Mouse (Mus musculus): ENCODE results near the gene Pex13. TPM values are rescaled to one million over a fixed set of nuclear protein-coding genes. Genes with fewer than 3 reads are reported as not detected.
"Not testable (repeated sequence)": the region's sequence is repeated elsewhere in the genome, so short reads cannot be mapped to it uniquely, and the experiment has no call there.

Gene Pex13
- polyA plus RNA-seq, 1 experiment, result 17.6 TPM

GRCm38 (mm10) chr11:23634573-23634972 is 31.2 kb downstream of the Pex13 start:
- DNase-seq (ENCODE audit: low read depth), result no peak

GRCm38 (mm10) chr11:23633879-23634215 is 31.9 kb downstream of the Pex13 start:
- TF ChIP-seq POLR2A (IDR thresholded peaks at IDR 0.05; ENCODE audit: borderline replicate concordance, extremely low read depth, insufficient read depth, insufficient read length, poor library complexity, severe bottlenecking) (no peak), CTCF (IDR thresholded peaks at IDR 0.05; ENCODE audit: borderline replicate concordance, extremely low read depth, insufficient read depth, insufficient read length) (no peak)
- DNase-seq (ENCODE audit: low read depth), result no peak

More at GRCm38 (mm10) chr11:23634573-23634972, 31.2 kb downstream of the Pex13 start:
- TF ChIP-seq CTCF (IDR thresholded peaks at IDR 0.05; ENCODE audit: borderline replicate concordance, extremely low read depth, insufficient read depth, insufficient read length), result no peak
- TF ChIP-seq POLR2A (IDR thresholded peaks at IDR 0.05; ENCODE audit: borderline replicate concordance, extremely low read depth, insufficient read depth, insufficient read length, poor library complexity, severe bottlenecking), result no peak

GRCm38 (mm10) chr11:23632945-23633878 is 32.5 kb downstream of the Pex13 start, which contains the start of gene 0610010F05Rik:
0610010F05Rik (minus strand) TSS chr11:23633639.
- TF ChIP-seq POLR2A (IDR thresholded peaks at IDR 0.05; ENCODE audit: borderline replicate concordance, extremely low read depth, insufficient read depth, insufficient read length, poor library complexity, severe bottlenecking), result peak; percentile 100
- no peak for TF ChIP-seq CTCF (IDR thresholded peaks at IDR 0.05; ENCODE audit: borderline replicate concordance, extremely low read depth, insufficient read depth, insufficient read length)

GRCm38 (mm10) chr11:23630664-23631063 is 35.1 kb downstream of the Pex13 start:
- TF ChIP-seq POLR2A (IDR thresholded peaks at IDR 0.05; ENCODE audit: borderline replicate concordance, extremely low read depth, insufficient read depth, insufficient read length, poor library complexity, severe bottlenecking) (no peak), CTCF (IDR thresholded peaks at IDR 0.05; ENCODE audit: borderline replicate concordance, extremely low read depth, insufficient read depth, insufficient read length) (no peak)
- no peak for DNase-seq (ENCODE audit: low read depth)

More at GRCm38 (mm10) chr11:23632945-23633878, 32.5 kb downstream of the Pex13 start, which contains the start of gene 0610010F05Rik:
- peak; percentile 98 for DNase-seq (ENCODE audit: low read depth)

- no peak for DNase-seq (ENCODE audit: low read depth)
- no peak for TF ChIP-seq POLR2A (IDR thresholded peaks at IDR 0.05; ENCODE audit: borderline replicate concordance, extremely low read depth, insufficient read depth, insufficient read length, poor library complexity, severe bottlenecking)
- TF ChIP-seq CTCF (IDR thresholded peaks at IDR 0.05; ENCODE audit: borderline replicate concordance, extremely low read depth, insufficient read depth, insufficient read length), result no peak
These were observed 46.8 kb downstream of the Pex13 start for GRCm38 (mm10) chr11:23618995-23619394.

- DNase-seq (ENCODE audit: low read depth), result no peak
- TF ChIP-seq POLR2A (IDR thresholded peaks at IDR 0.05; ENCODE audit: borderline replicate concordance, extremely low read depth, insufficient read depth, insufficient read length, poor library complexity, severe bottlenecking) (no peak), CTCF (IDR thresholded peaks at IDR 0.05; ENCODE audit: borderline replicate concordance, extremely low read depth, insufficient read depth, insufficient read length) (no peak)
These were observed 51.2 kb downstream of the Pex13 start for GRCm38 (mm10) chr11:23614546-23614945.

GRCm38 (mm10) chr11:23607291-23607690 is 58.5 kb downstream of the Pex13 start:
- DNase-seq (ENCODE audit: low read depth), result not testable (repeated sequence)

Other genes with a start within 250 kb of the Pex13 start
- 107 and 109 TPM in 2 replicates for gene Ahsa2, start 167.9 kb downstream of the Pex13 start, polyA plus RNA-seq (2012; rRNA removed)
- gene 1700093K21Rik, start 144.8 kb downstream of the Pex13 start, polyA plus RNA-seq (2012; rRNA removed), result 0.74 and 0.81 TPM in 2 replicates
- 46.2 and 56.9 TPM in 2 replicates for gene 0610010F05Rik, start 32.3 kb downstream of the Pex13 start, polyA plus RNA-seq (2012; rRNA removed)
- gene Pus10, start 285 bp downstream of the Pex13 start, polyA plus RNA-seq (2012; rRNA removed), result 11.6 and 12.6 TPM in 2 replicates
- gene Rel, start 105.0 kb upstream of the Pex13 start, polyA plus RNA-seq (2012; rRNA removed), result 0.55 and 0.88 TPM in 2 replicates
- 19.4 and 19.8 TPM in 2 replicates for gene Papolg, start 229.3 kb upstream of the Pex13 start, polyA plus RNA-seq (2012; rRNA removed)